Mouse (Mus musculus): ENCODE results near the gene Cds1.
"Not testable (repeated sequence)": the region's sequence is repeated elsewhere in the genome, so short reads cannot be mapped to it uniquely, and the experiment has no call there.

Cds1 gene

GRCm38 (mm10) chr5:101828932-101829331, 64.0 kb downstream of the Cds1 start:
- DNase-seq (ENCODE audit: low read depth) = no peak

- no peak for DNase-seq (ENCODE audit: low read depth)
Measured at GRCm38 (mm10) chr5:101830180-101830579, 65.2 kb downstream of the Cds1 start.

GRCm38 (mm10) chr5:101832042-101832441, 67.1 kb downstream of the Cds1 start:
- no peak for DNase-seq (ENCODE audit: low read depth)

GRCm38 (mm10) chr5:101832991-101833390, 68.1 kb downstream of the Cds1 start:
- no peak for DNase-seq (ENCODE audit: low read depth)

GRCm38 (mm10) chr5:101833875-101834274, 68.9 kb downstream of the Cds1 start:
- DNase-seq (ENCODE audit: low read depth) = no peak

- no peak for DNase-seq (ENCODE audit: low read depth)
Measured at GRCm38 (mm10) chr5:101836221-101836620, 71.3 kb downstream of the Cds1 start.

GRCm38 (mm10) chr5:101837605-101838004, 72.7 kb downstream of the Cds1 start:
- DNase-seq (ENCODE audit: low read depth) = not testable (repeated sequence)

GRCm38 (mm10) chr5:101840476-101840875, 75.5 kb downstream of the Cds1 start:
- no peak for DNase-seq (ENCODE audit: low read depth)

GRCm38 (mm10) chr5:101845011-101845410, 80.1 kb downstream of the Cds1 start:
- DNase-seq (ENCODE audit: low read depth) = no peak

- DNase-seq (ENCODE audit: low read depth) = no peak
Measured at GRCm38 (mm10) chr5:101845930-101846329, 81.0 kb downstream of the Cds1 start.

- DNase-seq (ENCODE audit: low read depth) = no peak
Measured at GRCm38 (mm10) chr5:101847323-101847722, 82.4 kb downstream of the Cds1 start.

GRCm38 (mm10) chr5:101847762-101848161, 82.8 kb downstream of the Cds1 start:
- no peak for DNase-seq (ENCODE audit: low read depth)

- DNase-seq (ENCODE audit: low read depth) = no peak
Measured at GRCm38 (mm10) chr5:101851133-101851532, 86.2 kb downstream of the Cds1 start.

GRCm38 (mm10) chr5:101852116-101852680, 87.3 kb downstream of the Cds1 start:
- no peak for DNase-seq (ENCODE audit: low read depth)

- no peak for DNase-seq (ENCODE audit: low read depth)
Measured at GRCm38 (mm10) chr5:101854100-101854499, 89.2 kb downstream of the Cds1 start.

GRCm38 (mm10) chr5:101854667-101855066, 89.7 kb downstream of the Cds1 start:
- DNase-seq (ENCODE audit: low read depth) = no peak

- no peak for DNase-seq (ENCODE audit: low read depth)
Measured at GRCm38 (mm10) chr5:101855475-101855874, 90.5 kb downstream of the Cds1 start.

GRCm38 (mm10) chr5:101858891-101859436, 94.0 kb downstream of the Cds1 start:
- DNase-seq (ENCODE audit: low read depth) = no peak

GRCm38 (mm10) chr5:101861786-101862571, 97.0 kb downstream of the Cds1 start:
- DNase-seq (ENCODE audit: low read depth) = no peak

- no peak for DNase-seq (ENCODE audit: low read depth)
Measured at GRCm38 (mm10) chr5:101862651-101863050, 97.7 kb downstream of the Cds1 start.

GRCm38 (mm10) chr5:101863946-101864345, 99.0 kb downstream of the Cds1 start:
- no peak for DNase-seq (ENCODE audit: low read depth)

- DNase-seq (ENCODE audit: low read depth) = no peak
Measured at GRCm38 (mm10) chr5:101866722-101867121, 101.8 kb downstream of the Cds1 start.
